Mouse (Mus musculus): Measurements from ENCODE around the gene Selenot. TPM values are rescaled to one million over a fixed set of nuclear protein-coding genes. Genes with fewer than 3 reads are reported as not detected.
"Not testable (repeated sequence)": the region's sequence is repeated elsewhere in the genome, so short reads cannot be mapped to it uniquely, and the experiment has no call there.

Gene Selenot
- polyA plus RNA-seq, 1 experiment from 2014 or later = 17.1 TPM

DNA sequence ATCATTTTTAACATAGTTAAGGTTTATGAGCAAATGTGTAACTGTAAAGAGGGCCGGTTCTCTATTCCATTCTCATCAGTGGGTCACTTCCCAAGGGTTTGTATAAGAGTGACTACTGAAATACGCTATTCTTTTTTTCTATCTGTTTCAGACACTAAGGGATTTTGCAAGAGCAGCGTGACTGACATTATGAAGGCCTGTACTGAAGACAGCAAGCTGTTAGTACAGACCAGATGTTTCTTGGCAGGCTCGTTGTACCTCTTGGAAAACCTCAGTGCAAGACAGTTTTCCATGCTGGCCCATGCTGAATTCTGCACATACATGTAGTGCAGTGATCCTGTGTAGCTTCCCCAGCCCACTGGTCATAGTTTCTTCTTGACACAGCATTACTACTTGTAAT is 14.1 kb downstream of the Selenot start:
- H3K27me3 ChIP-seq (ENCODE audit: insufficient read depth, poor library complexity, severe bottlenecking); H3K27ac ChIP-seq; H3K9me3 ChIP-seq; DNase-seq (ENCODE audit: low spot score); H3K4me1 ChIP-seq; H3K4me3 ChIP-seq: not testable (repeated sequence)
- peaks cover 66% of the 10 kb centered on the region for H3K36me3 ChIP-seq
- WGBS = 92% methylated on average over 4 of the region's 4 CpGs

DNA sequence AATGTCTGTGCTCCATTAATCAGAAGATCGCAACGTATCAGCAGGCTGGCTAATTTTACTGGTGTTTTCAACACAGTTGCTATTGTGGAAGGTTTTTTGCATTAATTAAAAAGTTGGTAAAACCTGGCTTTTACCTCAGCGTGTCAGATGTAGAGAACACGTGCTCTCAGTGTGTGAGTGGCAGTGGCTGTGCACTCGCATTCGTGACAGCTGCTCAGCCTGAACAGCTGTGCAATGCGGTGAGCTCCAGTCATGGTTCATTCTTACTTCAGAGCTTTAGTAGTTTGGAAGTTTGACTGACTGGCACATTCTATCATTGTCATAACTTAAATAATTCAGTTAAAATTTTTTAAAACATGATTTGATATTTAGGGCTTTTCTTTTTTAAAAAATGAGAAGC is 16.2 kb downstream of the Selenot start:
- H3K36me3 ChIP-seq = peaks cover 47% of the 10 kb centered on the region
- not testable (repeated sequence) for H3K27me3 ChIP-seq (ENCODE audit: insufficient read depth, poor library complexity, severe bottlenecking); H3K27ac ChIP-seq; DNase-seq (ENCODE audit: low spot score); H3K4me3 ChIP-seq; H3K9me3 ChIP-seq; H3K4me1 ChIP-seq
- 92% methylated on average over 7 of the region's 7 CpGs for WGBS

DNA sequence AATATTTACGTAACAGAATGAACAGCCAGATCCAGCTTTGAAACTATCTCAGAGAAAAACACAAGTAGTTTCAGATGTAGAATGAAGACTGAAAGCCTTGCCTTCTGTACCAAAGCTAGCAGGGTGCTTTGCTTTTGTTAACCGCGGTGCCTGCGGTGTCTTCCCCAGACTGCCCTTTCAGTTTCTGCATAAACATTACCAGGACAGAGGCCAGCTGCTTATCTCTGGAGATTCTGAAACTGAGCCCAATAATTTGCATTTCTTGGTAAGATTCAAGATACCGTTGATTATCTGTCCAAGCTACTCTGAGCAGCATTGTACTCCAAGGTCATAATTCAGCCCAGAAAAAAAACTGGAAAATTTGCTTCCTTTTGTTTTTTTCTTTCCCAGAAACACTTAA is 17.2 kb downstream of the Selenot start:
- Histone ChIP-seq H3K27ac (no peak overlapping the region), H3K9me3 (no peaks in the 10 kb centered on the region), H3K27me3 (ENCODE audit: insufficient read depth, poor library complexity, severe bottlenecking) (no peaks in the 10 kb centered on the region), H3K4me1 (no peaks in the 10 kb centered on the region), H3K36me3 (peaks cover 43% of the 10 kb centered on the region), H3K4me3 (no peak overlapping the region)
- no peak for DNase-seq (ENCODE audit: low spot score)
- WGBS = 77% methylated on average over 5 of the region's 5 CpGs

DNA sequence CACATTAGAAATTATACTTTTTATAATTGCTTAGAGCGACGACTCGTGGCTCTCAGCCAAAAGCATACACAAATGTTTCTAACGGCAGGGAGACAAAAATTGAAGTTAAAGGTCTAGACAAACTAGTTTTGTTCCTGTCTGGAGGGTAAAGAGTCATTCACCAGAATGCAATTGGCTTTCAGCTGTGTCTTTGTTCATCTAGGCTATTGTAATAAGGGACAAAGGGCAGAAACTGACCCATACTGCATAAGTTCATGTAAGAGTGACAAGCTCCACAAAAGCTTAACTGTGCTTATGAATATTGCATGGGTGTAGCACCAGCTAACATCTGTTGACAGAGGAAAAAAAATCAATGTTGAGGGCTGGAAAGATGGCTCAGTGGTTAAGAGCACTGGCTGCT is 32.1 kb downstream of the Selenot start:
- 0 out of 2 replicates have a peak, but pooled peaks cover 2% of the 10 kb centered on the region for H3K9me3 ChIP-seq
- H3K4me1 ChIP-seq = no peaks in the 10 kb centered on the region
- 94% methylated on average over 4 of the region's 4 CpGs for WGBS
- DNase-seq (ENCODE audit: low spot score) = no peak
- H3K27ac ChIP-seq = no peak overlapping the region
- no peaks in the 10 kb centered on the region for H3K27me3 ChIP-seq (ENCODE audit: insufficient read depth, poor library complexity, severe bottlenecking)
- no peak overlapping the region for H3K4me3 ChIP-seq
- H3K36me3 ChIP-seq = no peaks in the 10 kb centered on the region

DNA sequence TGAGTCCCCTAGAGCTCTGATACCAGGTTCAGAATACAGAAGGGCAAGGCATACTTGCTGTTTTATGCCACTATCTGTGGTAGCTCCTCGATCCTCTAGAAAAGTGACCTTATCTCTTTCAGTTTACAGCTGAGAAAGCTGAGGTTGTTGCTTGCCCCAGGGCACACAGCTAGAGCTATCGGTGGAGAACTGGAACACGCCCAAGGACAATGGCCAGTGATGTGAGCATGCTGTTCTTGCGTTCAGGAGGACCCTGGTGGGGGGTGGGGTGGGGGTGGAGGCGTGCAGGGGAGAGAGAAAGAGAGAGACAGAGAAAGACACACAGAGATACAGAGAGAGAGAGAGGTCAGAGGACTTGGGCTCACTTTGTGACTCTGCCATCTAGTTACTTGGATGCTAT is 33.5 kb downstream of the Selenot start:
- H3K36me3 ChIP-seq = no peaks in the 10 kb centered on the region
- H3K27me3 ChIP-seq (ENCODE audit: insufficient read depth, poor library complexity, severe bottlenecking) = no peaks in the 10 kb centered on the region
- no peak for DNase-seq (ENCODE audit: low spot score)
- 73% methylated on average over 5 of the region's 5 CpGs for WGBS
- H3K9me3 ChIP-seq = 0 out of 2 replicates have a peak, but pooled peaks cover 2% of the 10 kb centered on the region
- H3K4me1 ChIP-seq = no peaks in the 10 kb centered on the region
- no peak overlapping the region for H3K27ac ChIP-seq
- no peak overlapping the region for H3K4me3 ChIP-seq

DNA sequence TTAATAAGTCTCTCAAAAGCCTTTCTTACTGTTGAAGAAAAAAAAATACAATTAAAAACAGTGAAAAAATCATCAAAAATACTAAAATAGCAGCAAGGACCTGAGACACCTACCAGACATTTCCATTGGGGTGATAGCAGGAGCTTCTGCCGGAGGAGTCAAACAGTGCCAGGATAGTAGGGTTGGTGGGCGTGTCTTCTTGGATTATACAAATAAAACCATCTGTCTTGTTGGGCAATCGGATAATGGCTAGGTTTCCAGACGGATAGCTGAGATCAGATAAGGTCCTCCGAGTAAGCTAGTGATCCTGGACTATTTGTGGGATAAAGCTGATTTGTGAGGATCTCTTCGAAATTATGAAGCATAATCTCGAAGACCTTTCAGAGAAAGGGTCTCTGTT is 44.6 kb downstream of the Selenot start:
- 73% methylated on average over 7 of the region's 7 CpGs for WGBS
- H3K27me3 ChIP-seq (ENCODE audit: insufficient read depth, poor library complexity, severe bottlenecking) = no peaks in the 10 kb centered on the region

DNA sequence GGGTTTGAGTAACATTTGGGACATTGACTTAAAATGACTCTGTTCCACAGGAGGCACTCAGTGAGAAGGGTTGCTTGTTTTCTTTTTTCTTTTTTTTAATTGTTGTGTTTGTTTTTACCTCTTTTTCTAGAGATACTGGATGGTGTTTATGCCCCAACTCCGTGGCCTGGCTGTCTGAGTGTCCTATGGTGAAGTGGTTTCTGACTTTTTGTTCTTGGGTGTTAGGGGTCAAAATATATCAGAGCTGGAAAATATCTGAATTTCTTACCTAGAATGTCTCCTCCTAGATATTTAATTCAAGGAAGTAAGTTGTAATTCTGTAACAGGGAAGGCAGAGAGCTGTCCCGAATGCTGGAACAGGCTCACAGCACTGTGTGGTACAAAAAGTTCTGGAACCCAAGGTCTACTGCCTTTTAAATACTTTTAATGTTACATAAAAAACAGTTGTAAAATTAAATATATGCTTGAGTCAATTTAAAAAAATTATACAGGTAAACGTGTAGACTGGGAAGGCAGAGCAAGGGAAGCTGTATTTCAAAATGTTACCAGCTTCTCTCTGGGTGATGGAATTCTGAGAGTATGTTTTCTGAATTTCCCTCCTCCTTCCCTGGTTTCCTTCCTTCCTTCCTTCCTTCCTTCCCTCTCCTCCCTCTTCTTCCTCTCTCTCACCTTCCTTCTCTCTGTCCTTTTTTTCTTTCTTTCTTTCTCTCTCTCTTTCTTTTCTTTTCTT is 46.4 kb downstream of the Selenot start:
- WGBS = 69% methylated on average over 3 of the region's 3 CpGs
- no peaks in the 10 kb centered on the region for H3K9me3 ChIP-seq
- no peak for DNase-seq (ENCODE audit: low spot score)

More for the DNA sequence above, 44.6 kb downstream of the Selenot start:
- H3K4me1 ChIP-seq = no peaks in the 10 kb centered on the region
- DNase-seq (ENCODE audit: low spot score) = no peak
- no peak overlapping the region for H3K27ac ChIP-seq
- H3K9me3 ChIP-seq = no peaks in the 10 kb centered on the region
- no peak overlapping the region for H3K4me3 ChIP-seq
- no peaks in the 10 kb centered on the region for H3K36me3 ChIP-seq

DNA sequence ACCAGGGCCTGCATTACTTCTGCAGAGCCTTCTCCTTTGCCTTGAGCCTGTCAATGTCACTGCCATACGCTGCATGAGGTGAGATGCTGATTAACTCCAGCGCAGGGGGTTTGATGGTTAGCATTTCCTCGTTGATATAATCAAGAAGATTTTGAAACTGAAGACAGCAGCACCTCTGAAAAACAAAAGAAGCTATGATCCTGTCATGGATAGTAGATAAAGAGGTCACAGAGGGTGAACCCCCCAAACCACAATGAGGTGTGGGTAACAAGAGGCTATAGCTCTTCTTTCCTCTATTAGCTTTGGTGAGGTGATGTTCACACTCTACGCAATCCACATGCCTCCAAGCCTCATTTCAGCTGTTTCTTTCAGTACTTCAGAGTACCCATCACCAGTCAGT is 48.5 kb downstream of the Selenot start:
- Histone ChIP-seq H3K4me1 (no peaks in the 10 kb centered on the region), H3K27me3 (ENCODE audit: insufficient read depth, poor library complexity, severe bottlenecking) (no peaks in the 10 kb centered on the region), H3K36me3 (no peaks in the 10 kb centered on the region), H3K27ac (no peak overlapping the region), H3K9me3 (no peaks in the 10 kb centered on the region), H3K4me3 (no peak overlapping the region)
- DNase-seq (ENCODE audit: low spot score) = no peak
- 68% methylated on average over 4 of the region's 4 CpGs for WGBS

More for the DNA sequence above, 46.4 kb downstream of the Selenot start:
- no peaks in the 10 kb centered on the region for H3K36me3 ChIP-seq
- no peak overlapping the region for H3K27ac ChIP-seq
- no peaks in the 10 kb centered on the region for H3K27me3 ChIP-seq (ENCODE audit: insufficient read depth, poor library complexity, severe bottlenecking)
- no peaks in the 10 kb centered on the region for H3K4me1 ChIP-seq
- no peak overlapping the region for H3K4me3 ChIP-seq

DNA sequence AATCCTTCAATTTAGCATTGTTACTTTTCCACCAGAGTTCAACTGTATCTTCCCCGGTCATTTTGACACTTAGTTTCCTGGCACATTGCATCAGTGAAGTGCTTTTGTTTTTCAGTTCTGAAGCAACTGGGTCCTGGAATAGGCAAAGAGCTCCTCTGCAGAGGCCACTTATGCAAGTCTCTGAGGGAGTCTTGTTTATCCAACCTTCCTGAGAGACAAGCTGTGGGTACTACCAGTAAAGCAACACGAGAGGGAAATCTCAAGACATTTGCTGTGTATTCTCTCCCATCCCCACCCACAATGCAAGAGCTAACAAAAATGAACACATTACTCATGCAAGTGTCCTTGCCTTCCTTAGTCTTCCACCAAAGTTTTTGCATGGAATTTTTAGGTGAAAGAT is 55.3 kb downstream of the Selenot start:
- no peak overlapping the region for H3K27ac ChIP-seq
- H3K9me3 ChIP-seq = no peaks in the 10 kb centered on the region
- DNase-seq (ENCODE audit: low spot score) = no peak
- WGBS = 70% methylated on average over 2 of the region's 2 CpGs
- H3K4me3 ChIP-seq = no peak overlapping the region
- no peaks in the 10 kb centered on the region for H3K27me3 ChIP-seq (ENCODE audit: insufficient read depth, poor library complexity, severe bottlenecking)
- no peaks in the 10 kb centered on the region for H3K36me3 ChIP-seq
- peaks cover 4% of the 10 kb centered on the region; the same call in 1 of the 2 replicates for H3K4me1 ChIP-seq

DNA sequence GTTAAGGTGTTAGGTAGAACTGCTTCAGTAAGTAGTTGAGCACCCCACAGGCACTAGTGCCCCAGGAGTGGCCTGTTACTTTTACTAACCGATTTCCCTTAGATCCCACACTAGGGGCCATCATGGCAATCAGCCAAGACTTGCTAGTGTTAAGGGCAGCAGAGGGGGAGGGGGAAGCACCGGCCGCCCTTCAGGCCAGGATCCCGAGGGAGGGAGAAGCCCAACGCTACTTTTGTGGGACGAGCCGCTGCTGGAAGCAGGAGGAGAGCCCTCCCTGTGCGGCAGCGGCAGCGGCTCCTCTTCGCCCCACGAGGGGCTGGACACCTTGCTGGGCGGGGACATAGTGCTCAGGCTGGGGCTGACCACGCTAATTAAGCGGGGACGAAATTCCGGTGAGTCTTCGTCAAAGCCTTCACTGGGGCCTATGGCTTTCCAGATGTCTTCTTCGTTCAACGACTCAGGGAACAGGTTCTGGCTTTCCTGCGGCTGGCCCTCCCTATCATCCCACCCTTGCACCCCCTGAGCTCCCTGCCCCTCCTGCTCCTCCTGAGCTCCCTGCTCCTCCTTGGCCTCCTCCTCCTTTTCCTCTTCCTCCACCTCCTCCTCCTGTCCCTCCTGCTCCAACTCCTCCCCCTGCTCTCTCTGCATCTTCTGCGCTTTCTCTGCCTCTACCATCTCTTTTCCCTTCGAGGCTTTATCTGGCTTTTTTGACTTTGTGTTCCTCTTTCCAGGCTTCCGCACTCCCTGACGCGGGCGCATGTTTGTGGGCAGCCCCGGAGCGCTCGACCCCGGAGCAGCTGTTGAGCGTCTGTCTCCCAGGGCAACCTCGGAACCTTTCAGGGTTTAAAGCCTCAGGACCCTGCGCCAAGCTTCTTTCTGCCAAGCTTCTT is 60.2 kb downstream of the Selenot start, which contains the start of gene Erich6:
Gene Erich6, minus strand, starts transcription at position 802 of the 890 bp plus-strand sequence.
- WGBS = under 1% methylated on average over 34 of the region's 34 CpGs
- DNase-seq (ENCODE audit: low spot score) = peak; percentile 79
- peaks cover 8% of the 10 kb centered on the region for H3K4me1 ChIP-seq
- H3K9me3 ChIP-seq = no peaks in the 10 kb centered on the region
- no peaks in the 10 kb centered on the region for H3K36me3 ChIP-seq
- no peaks in the 10 kb centered on the region for H3K27me3 ChIP-seq (ENCODE audit: insufficient read depth, poor library complexity, severe bottlenecking)
- H3K27ac ChIP-seq = peak within 1 kb of the TSS; percentile 70
- H3K4me3 ChIP-seq = peak within 1 kb of the TSS; percentile 64

Other genes starting within 250 kb of the Selenot start
- 12.2 and 13.3 TPM in 2 replicates for gene Tsc22d2, start 161.9 kb upstream of the Selenot start, polyA plus RNA-seq (2016; fragmentation: Nextera tagmentation; extraction: Ambion mirVana)
- gene Eif2a, start 50.8 kb upstream of the Selenot start, polyA plus RNA-seq (2016; fragmentation: Nextera tagmentation; extraction: Ambion mirVana) = 45.2 and 47.5 TPM in 2 replicates
- gene Serp1, start 50.7 kb upstream of the Selenot start, polyA plus RNA-seq (2016; fragmentation: Nextera tagmentation; extraction: Ambion mirVana) = 121 and 141 TPM in 2 replicates
- 0.06 TPM in 1 of 2 replicates, not detected in the other for gene Erich6, start 60.6 kb downstream of the Selenot start, polyA plus RNA-seq (2016; fragmentation: Nextera tagmentation; extraction: Ambion mirVana)
- 4.8 and 6.6 TPM in 2 replicates for gene Siah2, start 115.8 kb downstream of the Selenot start, polyA plus RNA-seq (2016; fragmentation: Nextera tagmentation; extraction: Ambion mirVana)
- gene Mindy4b-ps, start 245.7 kb downstream of the Selenot start, polyA plus RNA-seq (2016; fragmentation: Nextera tagmentation; extraction: Ambion mirVana) = not detected in 2 replicates